ENCODE assay signal across 8 mouse cellular contexts in the genomic region with DNA sequence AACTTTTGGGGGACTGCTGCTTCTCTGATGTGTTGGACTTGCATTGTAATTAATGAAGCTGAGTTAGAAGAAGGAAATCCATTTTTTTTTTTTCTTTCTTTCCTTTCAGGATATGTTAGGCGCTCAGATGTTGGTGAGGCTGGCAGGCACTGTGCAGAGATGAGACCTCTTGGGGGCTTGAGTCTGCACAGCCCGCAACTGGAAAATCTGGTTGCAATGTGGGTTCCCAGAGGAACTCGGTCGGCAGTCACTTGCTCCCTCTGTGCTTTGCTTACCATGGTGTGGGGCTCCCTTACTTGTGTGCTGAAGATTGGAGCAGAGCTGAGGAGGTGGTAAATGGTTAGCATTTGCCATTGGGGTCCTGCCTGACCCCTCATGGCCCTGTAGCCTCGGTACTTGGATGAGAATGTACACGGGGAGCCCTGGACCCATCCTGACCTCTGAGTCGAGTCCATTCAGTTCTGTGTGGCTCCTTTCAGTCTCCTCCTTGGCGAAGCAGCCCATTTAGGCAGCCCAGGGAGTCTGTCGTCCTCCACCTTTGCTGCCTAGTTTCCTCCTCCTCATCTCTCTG. TPM values are rescaled to one million over a fixed set of nuclear protein-coding genes. Genes with fewer than 3 reads are reported as not detected.
DNase-seq lines count a peak whose midpoint lies in the region; ATAC-seq and TF ChIP-seq lines count a peak whose summit lies in the region.

No protein-coding gene starts in this region.

- no peak for ATAC-seq in kidney, postnatal 0 days (replicated peaks; ENCODE audit: low FRiP score, low read depth)
- peak; percentile 21; the same call in 1 of the 2 replicates for ATAC-seq in hindbrain, embryonic 15.5 days (ENCODE audit: low FRiP score, low read depth)
- ATAC-seq in midbrain, embryonic 14.5 days (ENCODE audit: low FRiP score, low TSS enrichment), result no peak

- DNase-seq in kidney, postnatal 0 days (ENCODE audit: low spot score), result no peak
- DNase-seq in kidney, adult 9 months, result no peak
- DNase-seq in brain, embryonic 14.5 days (ENCODE audit: low read depth), result peak; percentile 19
- no peak for DNase-seq in midbrain, embryonic 14.5 days
- DNase-seq in right cerebral cortex, postnatal 14 days, result no peak
- DNase-seq in gastrocnemius, postnatal 4 days (ENCODE audit: low spot score in 2 of 2), result no peak
- DNase-seq in layer of hippocampus, adult 18-20 months (ENCODE audit: low spot score in 2 of 2), result no peak

- TF ChIP-seq POLR2A in brain, embryonic 14.5 days (IDR thresholded peaks at IDR 0.05; ENCODE audit: borderline replicate concordance, extremely low read depth, insufficient read depth, insufficient read length, poor library complexity, severe bottlenecking), result no peak

- peak overlapping the region; percentile 76; the same call in 1 of the 2 replicates for H3K9ac ChIP-seq in kidney, postnatal 0 days (ENCODE audit: low read depth, low read length)
- peak overlapping the region; percentile 69; the same call in 1 of the 2 replicates for H3K9ac ChIP-seq in hindbrain, embryonic 15.5 days
- H3K9ac ChIP-seq in midbrain, embryonic 14.5 days (replicated peaks; ENCODE audit: low read length), result peak overlapping the region; percentile 76; the same call in 1 of the 2 replicates

- peak overlapping the region; percentile 56 for H3K4me3 ChIP-seq in kidney, postnatal 0 days (replicated peaks; ENCODE audit: low read depth, low read length)
- H3K4me3 ChIP-seq in hindbrain, embryonic 15.5 days, result peak overlapping the region; percentile 82
- H3K4me3 ChIP-seq in midbrain, embryonic 14.5 days (replicated peaks; ENCODE audit: low read depth, low read length), result peak overlapping the region; percentile 65

- H3K4me1 ChIP-seq in kidney, postnatal 0 days (replicated peaks; ENCODE audit: insufficient read depth, low read length), result peaks cover 27% of the 10 kb centered on the region
- H3K4me1 ChIP-seq in hindbrain, embryonic 15.5 days (replicated peaks), result peaks cover 26% of the 10 kb centered on the region
- H3K4me1 ChIP-seq in midbrain, embryonic 14.5 days (ENCODE audit: control insufficient read depth, insufficient read depth, low read length), result peaks cover 9% of the 10 kb centered on the region

- peak overlapping the region; percentile 19; the same call in 1 of the 2 replicates for H3K27ac ChIP-seq in kidney, postnatal 0 days
- no peak overlapping the region for H3K27ac ChIP-seq in hindbrain, embryonic 15.5 days (replicated peaks)
- H3K27ac ChIP-seq in midbrain, embryonic 14.5 days (replicated peaks; ENCODE audit: low read depth, low read length), result 0 out of 2 replicates have a peak overlapping the region, but pooled peaks have one; percentile 13

- no peak for TF ChIP-seq CTCF in kidney, postnatal 0 days (IDR thresholded peaks at IDR 0.05; ENCODE audit: low read depth)
- TF ChIP-seq CTCF in brain, embryonic 14.5 days (IDR thresholded peaks at IDR 0.05; ENCODE audit: borderline replicate concordance, extremely low read depth, insufficient read depth, insufficient read length), result no peak

- H3K4me2 ChIP-seq in kidney, postnatal 0 days (ENCODE audit: low read length), result peak overlapping the region; percentile 69
- peak overlapping the region; percentile 99 for H3K4me2 ChIP-seq in hindbrain, embryonic 15.5 days
- H3K4me2 ChIP-seq in midbrain, embryonic 14.5 days (ENCODE audit: low read length), result peak overlapping the region; percentile 93

- H3K36me3 ChIP-seq in kidney, postnatal 0 days (ENCODE audit: insufficient read depth, low read length), result 0 out of 2 replicates have a peak, but pooled peaks cover 2% of the 10 kb centered on the region
- 0 out of 2 replicates have a peak, but pooled peaks cover 5% of the 10 kb centered on the region for H3K36me3 ChIP-seq in hindbrain, embryonic 15.5 days
- 0 out of 2 replicates have a peak, but pooled peaks cover 8% of the 10 kb centered on the region for H3K36me3 ChIP-seq in midbrain, embryonic 14.5 days (ENCODE audit: control insufficient read depth, insufficient read depth, low read length)

- no peaks in the 10 kb centered on the region for H3K9me3 ChIP-seq in kidney, postnatal 0 days (replicated peaks; ENCODE audit: low read length)
- H3K9me3 ChIP-seq in hindbrain, embryonic 15.5 days, result no peaks in the 10 kb centered on the region
- H3K9me3 ChIP-seq in midbrain, embryonic 14.5 days (ENCODE audit: control insufficient read depth, low read length), result no peaks in the 10 kb centered on the region

- H3K27me3 ChIP-seq in kidney, postnatal 0 days (ENCODE audit: insufficient read depth, low read length), result no peaks in the 10 kb centered on the region
- no peaks in the 10 kb centered on the region for H3K27me3 ChIP-seq in hindbrain, embryonic 15.5 days
- no peaks in the 10 kb centered on the region for H3K27me3 ChIP-seq in midbrain, embryonic 14.5 days (ENCODE audit: control insufficient read depth, insufficient read depth, low read length)

- WGBS in kidney, postnatal 0 days, result 36% methylated on average over 9 of the region's 9 CpGs
- WGBS in hindbrain, embryonic 15.5 days, result 22% methylated on average over 9 of the region's 9 CpGs
- WGBS in midbrain, embryonic 14.5 days, result 38% methylated on average over 9 of the region's 9 CpGs

RNA-seq across cellular contexts. Expression of a gene that starts 0.6 kb away (rescaled TPM):
- polyA plus RNA-seq in kidney, postnatal 0 days (2015; fragmentation: Nextera tagmentation; extraction: Ambion mirVana), result 5.3 and 5.4 TPM in 2 replicates
- 5.2 and 5.3 TPM in 2 replicates for polyA plus RNA-seq in brain, embryonic 14.5 days (2012; rRNA removed)
- polyA plus RNA-seq in hindbrain, embryonic 15.5 days (2015; fragmentation: Nextera tagmentation; extraction: Ambion mirVana), result 3.3 and 4.1 TPM in 2 replicates
- 3.7 and 4.0 TPM in 2 replicates for polyA plus RNA-seq in midbrain, embryonic 14.5 days (2014; fragmentation: Nextera tagmentation; extraction: Ambion mirVana)
- 1 to 10 TPM; 7.0 TPM for total RNA-seq in gastrocnemius, postnatal 4 days (2021)
- 1 to 10 TPM; 7.4 to 7.5 TPM for total RNA-seq in layer of hippocampus, adult 18-20 months (2021)

RNA-seq across cellular contexts. Expression of a gene that starts 14.6 kb away (rescaled TPM):
- 405 and 416 TPM in 2 replicates for polyA plus RNA-seq in kidney, postnatal 0 days (2015; fragmentation: Nextera tagmentation; extraction: Ambion mirVana)
- polyA plus RNA-seq in brain, embryonic 14.5 days (2012; rRNA removed), result 190 and 216 TPM in 2 replicates
- polyA plus RNA-seq in hindbrain, embryonic 15.5 days (2015; fragmentation: Nextera tagmentation; extraction: Ambion mirVana), result 392 and 404 TPM in 2 replicates
- 451 and 485 TPM in 2 replicates for polyA plus RNA-seq in midbrain, embryonic 14.5 days (2014; fragmentation: Nextera tagmentation; extraction: Ambion mirVana)
- 100 to 1,000 TPM; 224 to 226 TPM for total RNA-seq in gastrocnemius, postnatal 4 days (2021)
- 100 to 1,000 TPM; 126 to 138 TPM for total RNA-seq in layer of hippocampus, adult 18-20 months (2021)

RNA-seq across cellular contexts. Expression of a gene that starts 45.8 kb away (rescaled TPM):
- not detected in 2 replicates for polyA plus RNA-seq in kidney, postnatal 0 days (2015; fragmentation: Nextera tagmentation; extraction: Ambion mirVana)
- polyA plus RNA-seq in brain, embryonic 14.5 days (2012; rRNA removed), result not detected in 2 replicates
- not detected in 2 replicates for polyA plus RNA-seq in hindbrain, embryonic 15.5 days (2015; fragmentation: Nextera tagmentation; extraction: Ambion mirVana)
- not detected in 2 replicates for polyA plus RNA-seq in midbrain, embryonic 14.5 days (2014; fragmentation: Nextera tagmentation; extraction: Ambion mirVana)
- total RNA-seq in gastrocnemius, postnatal 4 days (2021), result not detected
- total RNA-seq in layer of hippocampus, adult 18-20 months (2021), result not detected
